Mouse (Mus musculus) thymus, postnatal 0 days (tissue): ENCODE measurements around the gene Dip2b. TPM values are rescaled to one million over a fixed set of nuclear protein-coding genes. Genes with fewer than 3 reads are reported as not detected.

Experiments
- DNase-seq: peaks from one replicate; pipeline ENCODE4 v3.0.0-alpha.2; 2015; ENCODE audit warnings: low spot score
- polyA plus RNA-seq: library from polyadenylated mRNA; unstranded; fragments of >200 nt; fragmentation: Nextera tagmentation; extraction: Ambion mirVana; gene quantifications from 2 replicates; pipeline ENCODE4 v1.2.1, GENCODE M21; 2015

Gene Dip2b
- 7.9 and 9.5 TPM in 2 replicates for polyA plus RNA-seq

DNA sequence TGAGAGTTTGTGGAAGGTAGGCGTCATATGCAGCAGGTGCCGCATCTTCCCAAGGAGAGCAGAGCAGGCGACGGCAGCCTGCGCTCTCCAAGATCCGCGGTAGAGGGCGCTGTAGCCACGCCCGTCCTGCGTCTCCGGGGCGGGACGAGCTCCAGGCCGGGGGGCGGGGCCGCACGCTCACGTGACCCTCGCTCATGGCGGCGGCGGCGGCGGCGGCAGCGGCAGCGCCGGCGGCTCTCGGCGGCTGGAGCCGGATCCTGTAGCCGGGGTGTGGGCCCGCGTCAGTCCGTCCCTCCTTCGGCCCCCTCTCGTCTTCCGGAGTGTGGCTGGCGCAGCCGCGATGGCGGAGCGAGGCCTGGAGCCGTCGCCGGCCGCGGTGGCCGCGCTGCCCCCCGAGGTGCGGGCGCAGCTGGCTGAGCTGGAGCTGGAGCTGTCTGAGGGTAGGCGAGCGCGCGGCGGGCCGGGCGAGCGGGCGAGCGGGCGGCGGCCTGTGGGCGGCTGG, at the start of gene Dip2b:
TSS of gene Dip2b (plus strand) at position 195 of the 502 bp plus-strand sequence.
- peak; percentile 96 for DNase-seq

GRCm38 (mm10) chr15:99993100-99993499, 45.4 kb upstream of the Dip2b start:
- no peak for DNase-seq

DNA sequence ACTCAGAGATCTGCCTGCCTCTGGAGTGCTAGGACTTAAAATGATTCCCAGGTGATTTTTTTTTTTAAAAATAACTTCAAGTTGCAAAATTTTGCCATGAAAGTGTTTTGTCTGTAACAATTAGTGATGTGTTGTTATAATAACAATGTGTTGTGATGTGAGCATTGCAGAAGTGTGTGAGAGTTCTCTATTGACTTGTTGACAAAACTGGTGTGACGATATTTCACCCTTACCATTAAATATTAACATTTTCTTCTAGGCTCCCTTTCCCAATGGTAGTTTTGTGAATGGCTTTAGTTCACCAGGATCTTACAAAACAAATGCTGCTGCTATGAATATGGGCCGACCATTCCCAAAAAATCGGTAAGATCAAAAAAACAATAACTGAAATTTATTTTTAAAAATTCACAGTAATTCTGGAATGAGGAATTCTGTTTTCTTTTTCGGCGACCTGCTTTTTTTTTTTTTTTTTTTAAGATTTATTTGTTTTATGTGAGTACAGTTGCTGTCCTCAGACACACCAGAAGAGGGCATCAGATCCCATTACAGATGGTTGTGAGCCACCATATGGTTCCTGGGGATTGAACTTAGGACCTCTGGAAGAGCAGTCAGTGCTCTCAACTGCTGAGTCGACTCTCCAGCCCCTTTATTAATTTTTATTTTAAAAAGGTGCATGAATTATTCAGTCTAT, 41.2 kb upstream of the Dip2b start:
- DNase-seq: no peak

GRCm38 (mm10) chr15:99999390-99999789, 39.1 kb upstream of the Dip2b start:
- DNase-seq: no peak

DNA sequence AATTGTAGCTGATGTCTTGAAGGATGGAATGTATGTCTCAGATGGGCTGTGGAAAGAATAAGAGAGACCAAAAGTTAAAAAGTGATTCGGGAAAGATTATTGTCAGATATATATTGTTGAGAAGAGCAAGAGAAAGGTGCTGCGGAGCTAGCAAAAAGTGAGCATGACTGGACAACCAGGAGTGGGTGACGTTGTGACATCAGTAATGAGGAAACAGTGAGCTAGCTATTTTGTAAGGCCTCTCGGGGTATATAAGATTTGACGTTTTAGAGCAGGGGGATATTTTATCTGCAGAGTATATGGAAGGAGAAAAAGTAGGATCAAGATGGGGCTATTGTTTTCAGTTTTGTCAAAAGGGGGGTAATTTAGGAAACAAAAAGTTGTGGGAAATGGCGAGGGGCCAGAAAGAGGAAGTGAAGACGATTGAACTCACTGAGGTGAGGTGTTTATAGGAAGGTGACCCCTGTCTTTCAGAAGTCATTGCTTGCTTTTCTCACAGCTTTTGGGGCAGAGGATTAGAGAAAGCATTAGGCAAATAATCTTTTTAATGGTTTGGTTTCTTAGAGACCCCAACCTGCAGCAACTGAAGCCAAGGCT, 33.7 kb upstream of the Dip2b start:
- DNase-seq: no peak

- no peak for DNase-seq
These were observed 32.3 kb upstream of the Dip2b start for GRCm38 (mm10) chr15:100006180-100006579.

DNA sequence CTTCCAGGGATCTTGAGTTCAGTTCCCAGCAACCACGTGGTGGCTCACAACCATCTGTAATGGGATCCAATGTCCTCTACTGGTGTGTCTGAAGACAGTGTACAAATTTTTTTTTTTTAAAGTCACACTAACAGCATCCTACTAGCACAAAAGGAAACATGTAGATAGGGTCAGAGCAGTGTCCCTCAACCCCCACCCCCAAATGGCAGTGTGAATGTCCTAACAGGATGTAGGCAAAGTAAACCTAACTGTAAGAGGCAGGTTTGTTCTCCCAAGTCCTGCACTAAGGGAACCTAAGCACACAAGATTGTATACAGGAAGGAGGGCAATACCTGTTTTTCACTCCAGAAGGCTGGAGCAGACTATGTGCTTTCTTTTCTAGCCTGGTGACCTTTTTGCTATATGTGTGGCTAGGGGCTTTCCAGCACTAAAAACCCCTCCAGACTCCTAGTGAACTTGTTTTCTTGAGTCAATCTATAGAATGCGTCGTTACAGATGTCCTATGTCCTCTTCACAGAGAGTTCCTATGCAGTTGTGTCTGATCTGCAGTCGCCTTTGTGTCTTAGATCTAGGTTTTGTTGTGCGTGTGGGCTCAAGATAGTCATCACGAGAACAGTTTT, 20.1 kb upstream of the Dip2b start:
- no peak for DNase-seq

DNA sequence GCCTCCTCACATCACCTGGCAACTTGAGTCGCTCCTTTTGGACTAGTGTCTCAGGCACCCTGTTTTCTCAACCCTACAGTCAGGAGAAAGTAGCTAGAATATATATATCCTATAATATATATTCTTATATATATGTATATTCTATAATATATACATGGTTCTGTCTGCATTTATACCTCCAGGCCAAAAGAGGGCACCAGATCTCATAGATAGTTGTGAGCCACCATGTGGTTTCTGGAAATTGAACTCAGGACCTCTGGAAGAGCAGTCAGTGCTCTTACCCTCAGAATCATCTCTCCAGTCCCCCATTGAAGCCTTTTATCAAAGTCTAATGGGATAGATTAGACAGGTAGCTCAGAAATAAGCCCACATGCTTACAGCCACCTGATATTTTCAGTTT, 17.3 kb upstream of the Dip2b start:
- no peak for DNase-seq

- DNase-seq: peak; percentile 34
These were observed 15.5 kb upstream of the Dip2b start for GRCm38 (mm10) chr15:100022923-100023322.

DNA sequence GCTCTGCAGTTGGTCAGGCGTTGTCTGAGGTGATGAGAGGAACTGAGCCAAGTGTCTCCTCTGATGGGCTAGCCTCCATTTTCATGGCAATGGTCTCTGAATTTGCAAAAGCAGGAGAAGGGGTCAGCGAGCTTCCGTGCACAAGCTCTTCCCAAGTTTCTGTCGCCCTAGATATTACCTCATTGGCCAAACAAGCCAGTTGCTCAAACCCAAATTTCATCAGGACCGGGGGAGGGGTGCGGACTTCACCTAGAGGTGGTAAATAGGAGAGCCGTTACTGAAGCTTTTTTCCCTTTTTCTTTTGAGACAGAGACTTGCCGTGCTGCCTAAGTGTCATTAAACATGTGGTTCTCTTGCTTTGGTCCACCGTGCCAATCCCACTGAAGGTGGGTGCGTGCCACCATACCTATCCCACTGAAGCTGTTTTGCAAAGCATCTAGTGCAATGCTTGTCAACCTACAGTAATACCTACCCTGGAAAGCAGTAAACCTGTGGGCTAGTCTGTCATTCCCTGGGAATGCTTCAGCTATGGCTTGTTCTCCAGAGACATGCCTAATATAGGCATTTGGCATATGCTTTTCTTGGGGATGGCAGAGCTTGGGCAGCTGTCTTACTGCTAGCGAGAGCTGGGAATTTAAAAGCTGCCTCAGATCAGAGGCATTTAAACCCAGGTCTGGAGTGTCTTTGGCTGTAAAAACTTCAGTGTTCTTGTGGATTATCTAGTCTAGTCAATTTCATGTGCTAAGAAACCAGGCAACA, 13.2 kb upstream of the Dip2b start:
- DNase-seq: no peak

GRCm38 (mm10) chr15:100028133-100028532, 10.3 kb upstream of the Dip2b start:
- DNase-seq: no peak

DNA sequence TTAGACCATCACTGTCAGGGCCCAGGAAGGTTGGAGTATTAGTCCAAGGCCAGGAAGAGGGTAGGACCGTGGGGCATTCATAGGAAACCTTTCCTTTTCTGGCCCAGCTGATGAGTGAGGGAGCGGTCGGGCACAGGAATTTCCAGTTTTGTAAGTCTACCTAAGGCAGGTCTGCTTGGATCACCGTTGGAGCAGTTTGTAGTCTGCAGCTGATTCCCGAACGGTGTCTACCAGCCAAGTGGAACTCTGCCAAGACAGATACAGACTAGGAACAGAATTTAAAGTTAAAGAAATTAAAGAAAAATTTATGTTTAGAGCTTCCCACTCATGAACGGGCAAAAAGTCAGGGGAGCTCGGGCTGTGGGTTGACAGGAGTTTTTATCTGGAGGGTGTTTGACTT, 9.0 kb upstream of the Dip2b start:
- DNase-seq: no peak

DNA sequence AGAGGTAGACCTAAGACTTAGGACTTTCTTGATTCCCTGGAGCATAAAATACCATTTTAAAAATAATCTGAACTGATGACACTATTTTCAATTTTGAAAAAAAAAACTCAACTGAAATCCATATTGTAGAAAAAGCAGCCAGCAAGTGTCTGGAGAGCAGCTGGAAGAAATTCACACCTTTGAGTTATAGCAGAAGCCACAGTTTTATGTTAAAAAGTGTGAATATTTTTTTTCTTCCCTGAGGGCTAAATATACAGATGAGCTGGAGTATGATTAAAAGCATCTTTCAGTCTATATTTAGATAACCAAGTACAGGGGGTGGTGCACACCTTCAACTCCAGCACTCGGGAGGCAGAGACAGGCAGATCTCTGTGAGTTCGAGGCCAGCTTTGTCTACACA, 8.6 kb upstream of the Dip2b start:
- DNase-seq: no peak

- no peak for DNase-seq
These were observed 5.9 kb upstream of the Dip2b start for GRCm38 (mm10) chr15:100032546-100032945.

- peak; percentile 71 for DNase-seq
These were observed 687 bp downstream of the Dip2b start for GRCm38 (mm10) chr15:100039001-100039701.

- peak; percentile 12 for DNase-seq
These were observed 2.2 kb downstream of the Dip2b start for GRCm38 (mm10) chr15:100040541-100041266.

GRCm38 (mm10) chr15:100041267-100042047, 3.0 kb downstream of the Dip2b start:
- peak; percentile 23 for DNase-seq

DNA sequence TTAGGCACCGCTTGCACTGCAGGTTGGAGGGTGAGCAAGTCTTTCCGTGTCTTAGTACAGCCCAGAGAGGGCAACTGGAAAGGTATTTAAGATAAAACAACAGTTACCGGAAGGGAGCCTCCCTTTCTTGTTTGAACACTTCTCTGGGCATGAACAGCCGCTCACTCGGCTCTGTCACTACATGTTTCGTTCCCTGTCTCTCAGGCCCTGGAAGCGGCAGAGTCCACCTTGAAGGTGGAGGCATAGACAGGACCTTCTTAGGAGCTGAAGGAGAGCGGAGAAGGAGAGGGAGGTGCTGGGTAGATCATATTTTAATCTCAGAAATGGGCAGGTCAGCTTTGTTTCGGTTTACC, 3.6 kb downstream of the Dip2b start:
- DNase-seq: no peak

DNA sequence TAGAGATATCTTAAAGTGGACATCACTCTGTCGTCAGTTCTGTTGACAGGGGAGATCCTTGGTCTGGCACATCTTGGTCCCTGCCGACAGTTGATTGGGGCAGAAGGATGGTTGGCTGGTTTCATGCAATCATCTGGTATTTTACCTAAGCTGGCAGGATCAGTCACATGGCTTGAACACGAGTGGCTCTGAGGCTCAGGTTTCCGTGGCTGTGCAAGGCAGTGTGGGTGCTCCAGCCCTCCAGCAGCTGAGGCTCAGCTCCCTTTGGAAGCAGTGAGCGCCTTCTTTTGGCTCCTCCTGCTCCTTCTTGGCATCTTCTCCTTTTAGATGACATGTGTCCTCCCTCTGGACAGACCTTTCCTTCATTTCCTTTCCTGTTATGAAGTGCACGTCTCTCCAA, 7.1 kb downstream of the Dip2b start:
- DNase-seq: no peak
